9 mouse cellular contexts compared by ENCODE assay signal in the genomic region with DNA sequence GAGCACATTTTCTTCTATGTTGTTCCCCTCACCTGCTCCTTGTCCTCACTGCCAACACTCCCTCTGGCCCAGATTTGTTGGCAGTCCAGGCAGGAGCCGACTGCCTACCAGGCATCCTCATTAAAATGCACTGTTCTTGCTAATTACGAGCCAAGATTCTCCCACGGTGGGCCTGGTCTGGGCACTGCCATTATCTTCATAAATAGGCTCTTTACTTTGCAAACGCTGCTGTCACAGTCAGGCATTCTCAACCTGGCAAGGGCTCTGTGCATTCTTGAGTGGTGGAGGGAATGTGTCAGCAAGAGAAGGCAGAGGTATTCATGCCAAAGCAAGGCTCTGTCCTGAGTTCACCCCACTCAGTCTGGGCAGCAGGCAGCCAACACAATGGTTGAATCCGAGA. TPM values are rescaled to one million over a fixed set of nuclear protein-coding genes. Genes with fewer than 3 reads are reported as not detected.
A peak's percentile ranks its signal among the peaks of the same experiment; 100 is the strongest.
DNase-seq lines count a peak whose midpoint lies in the region; ATAC-seq and TF ChIP-seq lines count a peak whose summit lies in the region.
"Had no signal": no experiment of that assay in that cellular context is flagged by ENCODE, and none has a peak within 500 bp of the region (broad histone marks: within the 10 kb centered on the region; RNA-seq: fewer than 3 reads in every experiment).

No protein-coding gene starts in this region.

- intact Hi-C loops in left cerebral cortex, postnatal 36 days (cut with DNase I): loop anchor here (10.0 kb wide), 1 partner anchor 49 kb away; no protein-coding TSS in a partner anchor

- H3K4me3 ChIP-seq in hindbrain, postnatal 0 days (ENCODE audit: low read length): no peak overlapping the region
- H3K4me3 ChIP-seq: erythroblast, embryonic 14.5 days had no signal

- DNase-seq in 3T3-L1 (ENCODE audit: low read depth, low spot score): peak; percentile 13
- peak; percentile 81 to 86 for DNase-seq in frontal cortex, adult 2 months (ENCODE audit: extremely low spot score in 1 of 2, low spot score in 1 of 2)
- peak; percentile 86 for DNase-seq in hindbrain, postnatal 0 days (ENCODE audit: low spot score)
- DNase-seq in left cerebral cortex, postnatal 36 days (ENCODE audit: low spot score in 2 of 2): peak; percentile 76 to 85
- peak; percentile 85 to 93 for DNase-seq in right cerebral cortex, postnatal 10 days (ENCODE audit: low spot score in 2 of 2)
- DNase-seq in thymus, postnatal 0 days (ENCODE audit: low spot score): no peak
- no peak for DNase-seq in ovary, adult 18-20 months (ENCODE audit: low spot score)

- peak overlapping the region; percentile 4; the same call in 1 of the 2 replicates for H3K27ac ChIP-seq in hindbrain, postnatal 0 days

- peaks cover 21% of the 10 kb centered on the region for H3K4me1 ChIP-seq in hindbrain, postnatal 0 days (ENCODE audit: insufficient read depth, low read length)

- no peaks in the 10 kb centered on the region for H3K36me3 ChIP-seq in hindbrain, postnatal 0 days (ENCODE audit: insufficient read depth, low read length)

- H3K4me2 ChIP-seq in hindbrain, postnatal 0 days (ENCODE audit: low read depth, low read length): no peak overlapping the region

- no peak for TF ChIP-seq CTCF in hindbrain, postnatal 0 days (IDR thresholded peaks at IDR 0.05; ENCODE audit: low read depth)

- 12% methylated on average over 5 of the region's 5 CpGs for whole genome bisulfite sequencing in hindbrain, postnatal 0 days

- no peaks in the 10 kb centered on the region for H3K27me3 ChIP-seq in hindbrain, postnatal 0 days (ENCODE audit: insufficient read depth, low read length)

- H3K9me3 ChIP-seq in hindbrain, postnatal 0 days (ENCODE audit: low read length): no peaks in the 10 kb centered on the region

- no peak overlapping the region for H3K9ac ChIP-seq in hindbrain, postnatal 0 days (replicated peaks; ENCODE audit: low read length)

- ATAC-seq in cerebellum, adult (ENCODE audit: insufficient number of reproducible peaks, low FRiP score, low TSS enrichment): peak; percentile 91
- ATAC-seq in hindbrain, postnatal 0 days: peak; percentile 83

RNA-seq across cellular contexts. Expression of a gene that starts 59.4 kb away (rescaled TPM):
- 56.3 and 63.5 TPM in 2 replicates for polyA plus RNA-seq in frontal cortex, adult 2 months (2012; rRNA removed)
- 25.6 and 27.7 TPM in 2 replicates for total RNA-seq in hindbrain, postnatal 0 days (2014; rRNA removed)
- polyA plus RNA-seq in hindbrain, postnatal 0 days (2015; fragmentation: Nextera tagmentation; extraction: Ambion mirVana): 8.2 and 9.1 TPM in 2 replicates
- 100 to 1,000 TPM; 205 to 221 TPM for total RNA-seq in left cerebral cortex, postnatal 36 days (2021)
- polyA plus RNA-seq in thymus, postnatal 0 days (2015; fragmentation: Nextera tagmentation; extraction: Ambion mirVana): 4.5 and 6.3 TPM in 2 replicates

Comparison
In these comparisons a context has a peak if more than half of its experiments do, and no peak if none do; other contexts are left out.
1. DNase-seq: peak in 3T3-L1 (single experiment), frontal cortex, adult 2 months (2 of 2), hindbrain, postnatal 0 days (single experiment), left cerebral cortex, postnatal 36 days (2 of 2) and right cerebral cortex, postnatal 10 days (2 of 2); none in thymus, postnatal 0 days (single experiment) and ovary, adult 18-20 months (single experiment).